Mouse (Mus musculus): ENCODE results near the gene Rpl21. TPM values are rescaled to one million over a fixed set of nuclear protein-coding genes. Genes with fewer than 3 reads are reported as not detected.

Rpl21 gene
- polyA plus RNA-seq, 1 experiment from 2014 or later = 792 TPM

DNA sequence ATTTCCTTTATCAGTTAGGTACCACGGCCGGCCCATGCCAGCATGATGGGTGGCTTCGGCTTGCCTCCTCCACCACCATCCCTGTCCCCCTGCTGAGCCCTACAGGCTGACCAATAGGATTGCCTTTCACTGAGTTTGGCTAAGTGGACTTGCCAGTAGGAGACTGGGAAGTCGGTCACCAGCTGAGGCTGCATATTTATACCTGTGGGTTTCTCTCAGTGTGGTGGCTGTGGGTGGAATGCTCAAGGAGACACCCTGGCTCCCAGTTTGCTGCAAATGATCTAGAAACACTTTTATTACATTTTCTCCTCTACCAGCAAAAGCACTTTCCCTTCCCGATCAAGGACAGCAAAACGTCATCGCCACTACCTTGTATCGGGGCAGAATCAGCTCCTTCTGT is 15.1 kb upstream of the Rpl21 start:
- H3K27ac ChIP-seq (ENCODE audit: low read depth) = no peak overlapping the region
- H3K4me3 ChIP-seq (ENCODE audit: low read depth, low read length) = no peak overlapping the region
- no peaks in the 10 kb centered on the region; the same call in 1 of the 2 replicates for H3K9me3 ChIP-seq (ENCODE audit: control insufficient read depth, low read length)
- WGBS = 83% methylated on average over 8 of the region's 8 CpGs
- no peaks in the 10 kb centered on the region for H3K36me3 ChIP-seq (ENCODE audit: control insufficient read depth, insufficient read depth, low read length)
- no peaks in the 10 kb centered on the region for H3K27me3 ChIP-seq (replicated peaks; ENCODE audit: control insufficient read depth, insufficient read depth, low read length)
- H3K9ac ChIP-seq (ENCODE audit: low read length) = no peak overlapping the region
- H3K4me1 ChIP-seq (replicated peaks; ENCODE audit: control insufficient read depth, insufficient read depth, low read length) = no peaks in the 10 kb centered on the region
- ATAC-seq (replicated peaks; ENCODE audit: low FRiP score, low TSS enrichment, low read depth) = no peak
- no peak overlapping the region for H3K4me2 ChIP-seq (ENCODE audit: low read length)
- no peak for DNase-seq (ENCODE audit: low spot score)

DNA sequence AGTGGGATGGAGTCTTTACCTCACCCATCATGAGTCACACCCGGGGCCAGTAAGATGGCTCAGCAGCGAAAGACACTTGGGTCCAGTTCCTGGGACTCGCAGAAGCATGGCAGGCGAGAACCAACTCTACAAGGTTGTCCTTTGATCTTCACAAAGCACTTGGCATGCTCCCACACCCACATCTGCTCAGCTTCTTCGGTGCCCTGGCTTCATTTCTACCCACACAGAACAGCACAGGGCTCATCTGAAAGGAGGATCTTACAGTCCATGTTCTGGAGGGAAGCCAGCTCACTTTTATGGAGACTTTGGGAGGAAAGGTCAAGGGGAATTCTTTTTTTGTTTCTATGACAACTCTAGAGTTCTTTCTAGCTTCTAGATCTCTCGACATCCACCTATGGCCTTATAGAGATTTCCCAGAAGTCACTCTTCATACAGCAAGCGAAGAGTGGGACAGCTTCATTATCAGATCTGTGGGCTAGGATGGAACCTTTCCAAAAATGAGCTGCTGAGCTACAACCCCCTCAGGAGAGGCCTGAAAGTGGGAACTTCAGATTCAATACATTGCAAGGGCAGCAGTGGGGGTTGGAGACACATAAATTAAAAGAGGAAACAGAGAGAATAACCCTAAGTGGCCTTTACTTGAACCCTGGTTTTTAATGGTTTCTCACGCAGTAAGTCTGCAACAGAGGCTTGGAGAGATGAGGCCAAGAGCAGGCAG is 13.6 kb upstream of the Rpl21 start:
- WGBS = 72% methylated on average over 8 of the region's 8 CpGs
- H3K4me3 ChIP-seq (ENCODE audit: low read depth, low read length) = no peak overlapping the region

DNA sequence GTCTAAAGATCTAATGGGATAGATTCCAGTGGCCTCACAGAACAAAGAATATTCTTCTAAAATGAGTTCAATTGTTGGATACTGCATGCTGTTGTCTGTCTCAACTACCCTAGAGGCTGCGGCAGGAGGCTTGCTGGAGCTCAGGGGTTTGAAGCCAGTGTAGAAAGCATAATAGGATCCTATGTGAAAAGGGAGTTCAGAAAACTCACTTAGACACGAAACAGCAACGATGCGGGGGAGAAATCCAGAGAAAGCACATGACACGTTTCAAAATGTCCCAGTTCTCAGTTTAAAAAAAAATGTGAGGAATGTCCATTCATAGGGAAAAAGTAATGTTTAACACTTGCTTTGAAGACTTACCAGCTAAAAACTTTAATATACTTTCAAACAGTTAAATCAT is 9.7 kb upstream of the Rpl21 start:
- Histone ChIP-seq H3K4me2 (ENCODE audit: low read length) (no peak overlapping the region), H3K36me3 (ENCODE audit: control insufficient read depth, insufficient read depth, low read length) (no peaks in the 10 kb centered on the region), H3K4me1 (replicated peaks; ENCODE audit: control insufficient read depth, insufficient read depth, low read length) (0 out of 2 replicates have a peak, but pooled peaks cover 2% of the 10 kb centered on the region), H3K9me3 (ENCODE audit: control insufficient read depth, low read length) (no peaks in the 10 kb centered on the region), H3K27ac (ENCODE audit: low read depth) (no peak overlapping the region), H3K27me3 (replicated peaks; ENCODE audit: control insufficient read depth, insufficient read depth, low read length) (no peaks in the 10 kb centered on the region), H3K4me3 (ENCODE audit: low read depth, low read length) (no peak overlapping the region), H3K9ac (ENCODE audit: low read length) (no peak overlapping the region)
- DNase-seq (ENCODE audit: low spot score) = no peak
- no peak for ATAC-seq (replicated peaks; ENCODE audit: low FRiP score, low TSS enrichment, low read depth)
- WGBS = 81% methylated on average over 5 of the region's 5 CpGs

More for the DNA sequence above, 13.6 kb upstream of the Rpl21 start:
- DNase-seq (ENCODE audit: low spot score) (no peak), ATAC-seq (replicated peaks; ENCODE audit: low FRiP score, low TSS enrichment, low read depth) (no peak)
- no peaks in the 10 kb centered on the region for H3K27me3 ChIP-seq (replicated peaks; ENCODE audit: control insufficient read depth, insufficient read depth, low read length)
- H3K9me3 ChIP-seq (ENCODE audit: control insufficient read depth, low read length) = no peaks in the 10 kb centered on the region
- no peak overlapping the region for H3K4me2 ChIP-seq (ENCODE audit: low read length)
- H3K9ac ChIP-seq (ENCODE audit: low read length) = no peak overlapping the region
- no peaks in the 10 kb centered on the region for H3K36me3 ChIP-seq (ENCODE audit: control insufficient read depth, insufficient read depth, low read length)
- no peaks in the 10 kb centered on the region for H3K4me1 ChIP-seq (replicated peaks; ENCODE audit: control insufficient read depth, insufficient read depth, low read length)
- no peak overlapping the region for H3K27ac ChIP-seq (ENCODE audit: low read depth)

- H3K9ac ChIP-seq (ENCODE audit: low read length) = no peak overlapping the region
- no peaks in the 10 kb centered on the region for H3K9me3 ChIP-seq (ENCODE audit: control insufficient read depth, low read length)
- H3K27me3 ChIP-seq (replicated peaks; ENCODE audit: control insufficient read depth, insufficient read depth, low read length) = no peaks in the 10 kb centered on the region
- ATAC-seq (replicated peaks; ENCODE audit: low FRiP score, low TSS enrichment, low read depth) (no peak), DNase-seq (ENCODE audit: low spot score) (no peak)
- no peak overlapping the region for H3K27ac ChIP-seq (ENCODE audit: low read depth)
- H3K4me1 ChIP-seq (replicated peaks; ENCODE audit: control insufficient read depth, insufficient read depth, low read length) = peaks cover 9% of the 10 kb centered on the region
- no peak overlapping the region for H3K4me2 ChIP-seq (ENCODE audit: low read length)
- H3K4me3 ChIP-seq (ENCODE audit: low read depth, low read length) = no peak overlapping the region
- WGBS = 53% methylated on average over 8 of the region's 8 CpGs
- peaks cover 7% of the 10 kb centered on the region for H3K36me3 ChIP-seq (ENCODE audit: control insufficient read depth, insufficient read depth, low read length)
Measured at GRCm38 (mm10) chr5:146829528-146829927, 3.2 kb upstream of the Rpl21 start.

DNA sequence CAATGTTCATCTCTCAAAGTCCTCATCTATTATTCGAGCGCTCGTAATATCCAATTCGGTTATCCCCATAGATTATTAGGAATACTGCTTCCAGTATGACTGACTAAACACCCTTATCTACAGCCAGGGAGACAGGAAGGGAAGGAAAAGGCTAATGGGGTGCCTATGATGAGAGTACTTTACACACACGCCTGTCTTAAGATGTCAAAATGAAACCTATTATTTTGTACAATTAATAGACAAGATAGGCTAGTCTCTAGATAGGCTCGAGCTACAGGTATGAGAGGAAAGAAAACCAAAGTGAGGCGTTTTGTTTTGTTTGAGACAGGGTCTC is 288 bp upstream of the Rpl21 start:
- 51% methylated on average over 7 of the region's 7 CpGs for WGBS
- H3K9ac ChIP-seq (ENCODE audit: low read length) = peak overlapping the region; percentile 98
- no peaks in the 10 kb centered on the region for H3K9me3 ChIP-seq (ENCODE audit: control insufficient read depth, low read length)
- H3K4me2 ChIP-seq (ENCODE audit: low read length) = peak overlapping the region; percentile 98
- H3K27ac ChIP-seq (ENCODE audit: low read depth) = peak overlapping the region; percentile 89
- peak overlapping the region; percentile 99 for H3K4me3 ChIP-seq (ENCODE audit: low read depth, low read length)
- ATAC-seq (replicated peaks; ENCODE audit: low FRiP score, low TSS enrichment, low read depth) (no peak), DNase-seq (ENCODE audit: low spot score) (no peak)
- H3K27me3 ChIP-seq (replicated peaks; ENCODE audit: control insufficient read depth, insufficient read depth, low read length) = no peaks in the 10 kb centered on the region
- H3K4me1 ChIP-seq (replicated peaks; ENCODE audit: control insufficient read depth, insufficient read depth, low read length) = peaks cover 10% of the 10 kb centered on the region
- H3K36me3 ChIP-seq (ENCODE audit: control insufficient read depth, insufficient read depth, low read length) = peaks cover 35% of the 10 kb centered on the region

DNA sequence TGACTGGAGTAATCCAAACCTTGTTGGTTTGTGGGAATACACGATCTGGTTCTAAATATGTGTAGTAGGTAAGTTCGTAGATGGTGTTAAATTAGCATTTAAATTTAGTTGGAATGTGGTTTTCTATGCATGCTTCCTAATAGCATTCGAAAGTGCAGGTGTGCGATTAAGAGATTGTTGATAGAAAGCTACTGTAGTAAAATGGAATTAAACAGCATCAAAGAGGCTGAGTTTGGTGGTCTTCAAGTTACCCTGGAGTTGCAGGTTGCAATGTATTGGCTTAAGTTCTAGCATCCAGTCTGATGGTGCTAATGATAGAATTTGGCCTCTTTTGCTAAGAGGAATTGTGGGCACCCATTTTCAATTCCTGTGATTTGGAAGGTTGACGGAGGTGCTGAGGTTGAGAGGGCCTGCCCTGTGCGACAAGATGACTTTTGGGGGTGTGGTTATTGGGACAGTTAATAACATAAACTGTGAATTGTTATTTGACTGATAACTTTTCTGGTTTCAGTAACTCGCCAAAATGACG is 1.0 kb downstream of the Rpl21 start:
- peak overlapping the region; percentile 99 for H3K4me3 ChIP-seq (ENCODE audit: low read depth, low read length)
- peak overlapping the region; percentile 89 for H3K27ac ChIP-seq (ENCODE audit: low read depth)
- no peaks in the 10 kb centered on the region for H3K9me3 ChIP-seq (ENCODE audit: control insufficient read depth, low read length)
- H3K9ac ChIP-seq (ENCODE audit: low read length) = peak overlapping the region; percentile 98
- ATAC-seq (replicated peaks; ENCODE audit: low FRiP score, low TSS enrichment, low read depth) (no peak), DNase-seq (ENCODE audit: low spot score) (no peak)
- peak overlapping the region; percentile 98 for H3K4me2 ChIP-seq (ENCODE audit: low read length)
- H3K36me3 ChIP-seq (ENCODE audit: control insufficient read depth, insufficient read depth, low read length) = peaks cover 49% of the 10 kb centered on the region
- WGBS = 16% methylated on average over 8 of the region's 8 CpGs
- no peaks in the 10 kb centered on the region for H3K27me3 ChIP-seq (replicated peaks; ENCODE audit: control insufficient read depth, insufficient read depth, low read length)
- peaks cover 10% of the 10 kb centered on the region for H3K4me1 ChIP-seq (replicated peaks; ENCODE audit: control insufficient read depth, insufficient read depth, low read length)

DNA sequence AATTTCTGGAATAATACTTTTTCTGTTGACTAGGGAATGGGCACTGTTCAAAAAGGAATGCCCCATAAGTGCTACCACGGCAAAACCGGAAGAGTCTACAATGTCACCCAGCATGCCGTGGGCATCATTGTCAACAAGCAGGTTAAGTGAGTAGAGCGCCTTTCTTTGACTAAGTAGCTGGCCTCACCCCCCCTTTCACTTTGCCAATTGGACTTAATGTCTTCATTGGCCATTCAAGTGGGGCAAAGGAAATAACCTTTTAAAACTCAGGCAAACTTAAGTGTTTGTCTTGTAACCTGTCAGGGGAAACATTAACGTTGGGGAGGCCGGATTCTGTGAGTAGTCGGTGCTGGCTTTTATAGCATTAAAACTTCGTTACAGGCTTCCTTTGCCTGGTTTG is 2.3 kb downstream of the Rpl21 start:
- ATAC-seq (replicated peaks; ENCODE audit: low FRiP score, low TSS enrichment, low read depth) = no peak
- no peak overlapping the region for H3K9ac ChIP-seq (ENCODE audit: low read length)
- 0 out of 2 replicates have a peak overlapping the region, but pooled peaks have one; percentile 0 for H3K27ac ChIP-seq (ENCODE audit: low read depth)
- no peaks in the 10 kb centered on the region for H3K27me3 ChIP-seq (replicated peaks; ENCODE audit: control insufficient read depth, insufficient read depth, low read length)
- no peak overlapping the region for H3K4me3 ChIP-seq (ENCODE audit: low read depth, low read length)
- no peaks in the 10 kb centered on the region for H3K9me3 ChIP-seq (ENCODE audit: control insufficient read depth, low read length)
- WGBS = 80% methylated on average over 8 of the region's 8 CpGs
- H3K4me1 ChIP-seq (replicated peaks; ENCODE audit: control insufficient read depth, insufficient read depth, low read length) = peaks cover 10% of the 10 kb centered on the region
- H3K4me2 ChIP-seq (ENCODE audit: low read length) = peak overlapping the region; percentile 98; the same call in 1 of the 2 replicates
- peaks cover 50% of the 10 kb centered on the region for H3K36me3 ChIP-seq (ENCODE audit: control insufficient read depth, insufficient read depth, low read length)
- no peak for DNase-seq (ENCODE audit: low spot score)

GRCm38 (mm10) chr5:146837967-146838720 is 5.5 kb downstream of the Rpl21 start:
- H3K9me3 ChIP-seq (ENCODE audit: control insufficient read depth, low read length) = no peaks in the 10 kb centered on the region
- no peak overlapping the region for H3K27ac ChIP-seq (ENCODE audit: low read depth)
- no peak for ATAC-seq (replicated peaks; ENCODE audit: low FRiP score, low TSS enrichment, low read depth)
- peaks cover 50% of the 10 kb centered on the region for H3K36me3 ChIP-seq (ENCODE audit: control insufficient read depth, insufficient read depth, low read length)
- WGBS = 69% methylated on average over 7 of the region's 7 CpGs
- H3K4me2 ChIP-seq (ENCODE audit: low read length) = no peak overlapping the region
- H3K4me3 ChIP-seq (ENCODE audit: low read depth, low read length) = no peak overlapping the region
- no peak overlapping the region for H3K9ac ChIP-seq (ENCODE audit: low read length)
- no peak for DNase-seq (ENCODE audit: low spot score)
- H3K4me1 ChIP-seq (replicated peaks; ENCODE audit: control insufficient read depth, insufficient read depth, low read length) = peaks cover 10% of the 10 kb centered on the region
- H3K27me3 ChIP-seq (replicated peaks; ENCODE audit: control insufficient read depth, insufficient read depth, low read length) = no peaks in the 10 kb centered on the region

Data from intestine, embryonic 14.5 days (tissue).